Mouse (Mus musculus) Muller cell, postnatal 12 days (primary cell): ENCODE results near the gene Alcam.

Source experiments
- DNase-seq: peaks from one replicate; pipeline ENCODE4 v3.0.0-alpha.2; 2015; ENCODE audit errors: inconsistent ontology term

Alcam gene

DNA sequence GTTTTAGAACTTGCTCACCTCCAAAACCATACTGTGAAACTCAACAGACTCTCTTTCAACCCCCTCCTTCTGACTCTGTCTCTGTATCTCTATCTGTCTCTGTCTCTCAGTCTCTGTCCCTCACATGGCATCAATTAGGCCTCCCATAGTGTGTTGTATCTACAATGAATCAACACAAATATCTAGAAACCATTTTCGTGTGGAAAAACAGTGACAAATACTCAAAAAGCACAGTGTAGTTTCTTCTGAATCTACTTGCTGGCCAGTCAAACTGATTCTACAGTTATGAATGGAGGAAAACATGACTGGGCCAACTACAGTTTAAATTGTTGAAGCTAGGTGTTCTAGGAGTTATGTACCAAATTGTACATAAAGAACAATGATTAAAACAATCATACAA, 10.8 kb downstream of the Alcam start:
- no peak for DNase-seq

DNA sequence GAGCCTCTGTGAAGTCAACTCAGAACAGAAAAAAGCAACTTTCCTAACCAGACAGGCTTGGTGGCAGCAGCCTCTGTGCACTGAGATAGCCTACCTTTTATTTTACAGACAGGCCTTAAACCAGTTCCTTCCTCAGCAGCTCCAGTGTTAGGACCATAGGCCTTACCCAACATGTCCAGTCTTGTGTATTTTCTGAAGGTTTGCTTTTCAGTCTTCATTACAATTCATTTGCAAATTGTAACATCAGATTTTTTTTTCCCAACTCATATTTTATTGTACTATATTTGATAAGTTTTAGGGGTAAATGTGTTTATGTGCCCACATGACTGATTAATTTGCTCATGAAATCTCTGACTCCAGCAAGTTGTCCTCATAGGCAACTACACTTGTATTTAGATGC, 14.3 kb downstream of the Alcam start:
- no peak for DNase-seq

DNA sequence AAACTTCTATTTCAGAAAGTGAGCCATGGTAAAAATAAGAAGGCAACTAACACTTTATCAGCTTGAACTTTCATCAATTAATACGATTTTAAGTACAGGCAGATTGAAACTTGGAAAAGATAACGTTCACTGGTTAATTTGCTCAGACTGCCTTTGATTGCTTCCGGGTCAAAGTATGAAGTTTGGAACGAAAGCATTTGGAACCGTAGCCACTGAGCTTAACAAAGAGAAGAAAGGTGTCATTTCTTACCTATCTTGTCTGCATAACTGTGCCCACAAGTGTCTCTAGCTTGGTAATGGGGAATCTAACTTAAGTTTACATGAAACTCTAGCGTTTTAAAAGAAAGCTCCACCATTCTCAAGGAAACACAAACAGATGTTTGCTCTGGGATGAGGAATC, 14.9 kb downstream of the Alcam start:
- DNase-seq: no peak

DNA sequence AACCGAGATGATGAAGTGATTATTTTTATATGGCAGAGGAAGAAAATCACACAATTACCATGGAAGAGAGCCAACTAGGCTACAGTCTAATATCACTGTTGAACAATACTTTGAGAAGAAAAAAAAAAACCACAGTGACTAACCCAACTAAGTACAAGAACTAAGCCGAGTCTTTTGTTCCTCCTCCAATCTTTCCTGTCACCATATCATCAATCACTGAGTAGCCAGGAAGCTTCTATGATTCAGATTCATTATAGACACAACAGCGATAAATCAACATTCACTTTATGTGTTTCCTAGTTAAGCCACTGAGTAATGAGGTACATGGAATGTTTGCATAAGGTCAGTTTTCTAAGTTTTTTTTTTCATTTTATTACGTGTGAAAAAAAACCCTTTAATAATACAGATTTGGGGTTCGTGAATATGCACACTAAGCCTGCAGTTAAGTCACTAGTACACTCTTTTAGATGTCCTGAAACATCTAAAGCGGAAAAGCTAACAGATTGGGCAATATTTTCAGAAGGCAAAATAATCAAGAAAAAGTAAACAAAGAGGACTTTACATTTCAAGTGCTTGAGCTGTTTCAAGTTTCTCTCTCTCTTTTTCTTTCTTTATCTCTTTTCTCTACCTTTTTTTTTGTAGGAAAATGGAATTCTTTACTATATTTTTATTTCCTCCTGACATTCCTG, 15.5 kb downstream of the Alcam start:
- no peak for DNase-seq

DNA sequence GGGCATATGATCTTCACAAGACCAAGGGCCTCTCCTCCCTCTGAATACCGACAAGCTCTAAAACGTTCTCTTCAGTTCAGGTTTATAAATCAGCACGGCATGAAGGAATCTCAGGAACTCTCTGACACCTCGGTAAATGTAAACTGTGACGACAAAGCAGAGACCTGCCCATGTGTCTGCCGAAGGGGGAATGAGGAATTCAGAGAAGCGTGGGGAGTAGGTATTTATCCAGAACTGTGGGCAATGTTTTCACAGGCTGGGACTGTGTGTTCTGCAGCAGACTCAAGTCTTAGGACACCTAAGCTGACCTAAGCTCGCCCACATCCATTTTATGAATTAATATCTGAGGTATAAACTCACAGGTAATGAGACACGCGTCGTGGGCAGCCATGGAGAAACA, 20.7 kb downstream of the Alcam start:
- no peak for DNase-seq

DNA sequence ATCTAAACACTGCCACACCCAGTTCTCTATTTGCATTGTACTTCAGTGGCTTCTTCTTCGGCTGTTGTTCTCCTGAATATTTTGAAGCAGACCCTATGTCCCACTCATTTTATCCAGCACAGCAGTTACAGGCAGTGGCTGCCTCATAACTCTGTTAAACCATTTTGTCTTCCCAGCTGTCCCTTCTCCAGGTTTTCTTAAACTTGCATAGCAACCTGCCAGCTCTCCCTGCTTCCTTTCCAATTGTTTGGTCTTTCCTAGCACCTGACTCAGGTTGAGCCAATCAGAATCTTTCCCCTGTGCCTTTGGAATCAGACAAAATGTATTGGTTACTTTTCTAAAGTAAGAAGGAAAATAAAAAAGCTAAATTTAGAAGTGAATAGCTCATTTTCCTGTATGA, 21.8 kb downstream of the Alcam start:
- no peak for DNase-seq

DNA sequence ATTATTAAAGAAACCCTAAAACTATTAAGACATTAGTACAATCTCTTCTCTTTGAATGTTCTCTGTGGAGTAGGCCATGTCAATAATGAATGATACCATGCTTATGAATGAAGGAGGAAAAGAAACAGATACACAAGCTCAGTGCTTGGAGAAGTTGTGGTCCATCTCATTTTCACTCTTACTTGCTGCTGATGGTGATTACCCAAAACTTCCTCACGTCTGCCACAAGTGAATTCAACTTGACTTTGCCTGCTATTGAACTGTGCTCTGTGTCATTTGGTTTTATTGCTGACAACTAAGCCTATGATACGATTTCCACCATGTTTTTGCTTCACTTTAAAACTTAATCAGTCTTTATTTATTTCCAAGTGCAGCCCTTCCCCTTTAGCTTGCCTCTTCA, 22.3 kb downstream of the Alcam start:
- no peak for DNase-seq

DNA sequence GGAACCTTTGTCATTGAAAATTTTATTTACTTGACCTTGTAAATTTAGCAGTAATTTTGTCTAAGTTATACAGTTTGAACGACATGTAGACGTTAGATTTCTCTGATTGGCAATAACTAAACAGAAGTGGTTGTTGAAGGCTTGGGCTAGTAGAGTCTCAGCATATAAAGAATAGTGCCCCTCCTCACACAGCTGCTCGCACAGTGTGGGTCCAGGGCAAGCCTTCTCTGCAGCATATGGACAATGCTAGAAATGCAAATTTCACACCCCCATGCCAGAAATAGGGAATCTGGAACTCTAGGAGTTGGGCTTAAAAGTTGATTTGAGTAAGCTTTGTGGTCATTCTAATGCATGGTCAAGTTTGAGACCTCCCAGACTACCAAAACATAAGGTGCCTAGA, 23.8 kb downstream of the Alcam start:
- DNase-seq: no peak

DNA sequence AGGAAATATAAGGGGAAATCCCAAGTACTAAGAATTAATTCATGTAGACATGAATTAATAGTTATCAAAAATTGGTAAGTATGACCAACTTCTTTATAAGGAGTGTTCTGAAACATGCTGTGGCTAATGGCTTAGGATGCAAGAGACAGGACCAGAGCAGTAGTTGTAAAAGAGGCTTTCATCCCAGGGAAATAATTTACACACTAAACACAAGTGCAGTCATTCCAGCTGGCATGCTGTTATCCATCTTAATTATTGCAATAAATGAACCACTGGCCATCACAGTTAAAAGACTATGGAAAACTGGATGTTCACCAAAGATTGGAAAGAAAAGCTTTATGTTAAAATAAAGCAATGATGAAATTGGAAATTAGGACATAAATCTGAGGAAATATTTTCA, 24.2 kb downstream of the Alcam start:
- DNase-seq: no peak

DNA sequence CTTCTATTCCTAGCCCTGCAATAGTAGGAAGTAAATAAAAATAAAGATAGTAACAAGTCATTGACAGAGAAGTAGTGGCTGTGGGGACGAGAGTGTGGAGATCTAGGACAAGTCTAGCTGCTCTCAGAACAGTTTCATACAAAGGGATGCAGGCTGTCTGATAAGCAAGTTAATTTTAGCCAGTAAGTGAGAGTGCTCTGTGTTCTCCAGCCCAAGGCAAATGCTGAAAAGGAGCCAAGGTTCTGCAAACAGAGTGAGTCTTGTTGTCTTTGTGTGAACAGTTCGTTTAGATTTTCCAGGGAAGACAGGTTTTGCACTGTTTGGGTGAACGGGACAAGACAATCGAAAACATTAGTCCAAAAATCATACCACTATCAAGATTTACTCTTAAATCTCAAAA, 25.4 kb downstream of the Alcam start:
- DNase-seq: peak; percentile 64

DNA sequence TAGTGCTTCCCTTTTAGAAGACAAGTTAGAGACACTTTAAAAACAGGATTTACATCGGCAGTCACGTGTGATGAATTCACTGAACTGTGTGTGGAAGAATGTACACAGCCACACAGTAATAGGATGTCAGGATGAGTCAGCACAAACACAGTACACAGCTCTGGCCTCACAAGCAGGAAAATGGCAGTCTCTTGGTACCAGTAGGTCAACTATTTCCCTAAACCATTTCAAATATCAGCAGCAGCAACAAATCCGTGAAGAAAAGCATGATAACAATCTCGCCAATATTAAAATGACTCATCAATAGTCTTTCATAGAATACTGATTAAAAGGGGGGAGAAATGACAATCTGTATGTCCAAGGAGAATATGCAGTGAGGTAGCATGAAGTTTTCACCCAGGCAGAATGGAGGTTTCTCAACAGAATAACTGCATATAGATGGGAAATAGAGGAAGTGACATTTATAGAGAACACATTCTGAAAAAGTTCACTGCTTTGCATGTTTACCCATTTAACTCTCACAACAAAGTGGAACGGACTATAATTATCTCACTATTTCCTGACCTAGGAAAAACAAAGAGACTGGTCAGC, 35.2 kb downstream of the Alcam start:
- DNase-seq: peak; percentile 42

DNA sequence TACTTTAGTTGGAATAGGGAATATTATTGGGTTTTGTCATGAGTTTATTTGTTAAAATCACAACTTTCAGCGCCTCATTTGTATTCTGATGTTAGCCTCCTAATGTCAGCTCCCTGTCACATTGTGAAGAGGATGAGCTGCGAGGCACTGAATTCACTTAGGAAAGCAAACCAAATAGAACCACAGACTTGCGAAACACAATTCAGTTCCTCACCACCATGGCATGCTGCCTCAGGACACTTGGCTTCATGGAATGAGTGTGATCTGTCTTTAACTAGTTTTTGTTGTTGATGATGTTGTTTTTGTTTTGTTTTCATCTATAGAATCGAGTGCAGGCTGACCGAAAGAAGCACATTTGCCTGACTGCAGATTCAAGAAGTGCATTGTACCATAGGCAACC, 35.9 kb downstream of the Alcam start:
- DNase-seq: peak; percentile 51

DNA sequence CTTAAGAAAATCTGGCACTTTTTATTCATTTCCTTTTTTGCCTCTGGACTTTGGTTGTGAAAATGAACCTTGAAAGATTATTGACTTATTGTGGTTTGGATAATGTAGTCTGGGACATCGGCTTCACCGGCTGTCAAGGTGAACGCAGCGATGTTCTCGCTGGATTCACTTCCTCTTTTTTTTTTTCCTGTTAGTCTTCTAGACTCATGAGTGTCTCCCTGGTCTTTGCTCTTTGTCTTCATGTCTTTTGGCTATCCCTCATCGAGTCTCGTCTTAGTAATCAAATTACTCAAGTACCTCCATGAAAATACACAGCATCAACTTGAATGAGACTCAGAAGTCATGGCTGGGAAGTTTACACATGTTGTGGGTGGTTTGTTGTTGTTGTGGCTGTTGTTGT, 36.7 kb downstream of the Alcam start:
- no peak for DNase-seq

DNA sequence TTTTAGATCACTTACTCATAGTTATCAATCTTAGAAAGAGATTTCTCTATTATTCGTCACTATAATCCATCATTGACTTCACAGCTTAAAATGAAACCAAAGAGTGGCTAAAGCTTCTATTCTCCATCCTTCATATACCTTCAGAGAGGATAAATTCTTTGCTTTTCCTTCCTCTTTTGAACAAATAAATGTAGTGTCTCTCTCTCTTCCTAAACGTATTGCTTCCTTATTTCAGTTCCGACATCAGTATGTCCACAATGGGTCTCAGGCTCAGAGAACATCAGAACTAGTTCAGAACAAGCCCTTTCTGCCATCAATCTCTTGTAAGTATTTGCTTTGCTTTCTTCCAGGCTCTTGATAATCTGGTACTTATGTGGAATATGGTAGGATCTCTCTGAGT, 40.2 kb downstream of the Alcam start:
- no peak for DNase-seq

DNA sequence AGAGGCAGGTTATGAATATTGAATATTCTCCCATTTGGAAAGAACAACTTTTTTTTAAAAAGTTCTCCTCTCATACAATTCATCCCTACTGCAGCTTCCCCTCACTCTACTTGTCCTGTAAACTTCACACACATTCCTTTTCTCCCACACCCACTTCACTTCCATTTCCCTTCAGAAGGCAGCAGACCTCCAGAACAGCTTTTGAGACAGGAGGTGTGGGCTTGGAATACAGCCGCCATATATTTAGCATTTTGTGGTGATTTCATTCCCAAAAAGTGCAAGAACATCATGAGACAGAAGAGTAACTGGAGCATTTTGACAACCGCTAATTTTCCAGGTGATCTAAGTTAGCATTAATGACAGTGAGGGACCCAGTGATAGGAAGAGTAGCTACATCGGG, 47.8 kb downstream of the Alcam start:
- no peak for DNase-seq

DNA sequence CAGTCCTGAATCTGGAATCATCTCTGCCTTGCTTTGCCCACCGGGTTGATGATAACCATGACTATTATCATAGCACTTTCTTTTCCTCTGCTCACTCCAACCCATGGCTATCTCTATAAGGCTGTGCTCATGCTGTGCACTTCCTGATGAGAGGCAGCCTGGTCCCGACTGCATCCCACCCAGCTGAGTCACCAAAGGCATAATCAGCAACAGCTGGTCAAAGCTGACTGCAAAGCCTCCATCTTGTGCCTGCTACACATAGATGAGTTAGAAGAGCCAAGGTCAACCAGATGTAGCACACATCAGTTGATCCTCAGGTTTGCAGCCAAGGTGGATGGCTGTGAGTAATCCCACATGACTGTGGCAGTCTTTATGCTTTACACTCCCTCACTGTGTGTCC, 48.6 kb downstream of the Alcam start:
- DNase-seq: no peak

DNA sequence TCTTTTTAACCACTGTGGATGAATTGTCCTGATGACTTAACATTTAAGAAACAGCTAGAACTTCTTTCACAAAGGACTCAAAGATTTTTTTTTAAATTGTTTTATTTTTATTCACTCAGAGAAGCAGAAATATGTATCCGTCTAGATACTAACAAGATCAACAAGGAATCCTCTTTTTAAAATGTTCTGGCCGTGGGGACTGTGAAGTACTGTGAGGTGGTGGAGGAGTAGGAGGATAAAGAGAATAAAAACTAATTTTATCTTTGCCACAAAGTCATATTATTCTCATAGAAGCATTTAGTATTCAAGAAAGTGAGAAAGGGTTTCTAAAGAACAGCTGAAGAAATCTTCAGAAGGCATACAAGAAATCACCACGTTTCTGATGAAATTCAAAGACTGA, 54.8 kb downstream of the Alcam start:
- no peak for DNase-seq

DNA sequence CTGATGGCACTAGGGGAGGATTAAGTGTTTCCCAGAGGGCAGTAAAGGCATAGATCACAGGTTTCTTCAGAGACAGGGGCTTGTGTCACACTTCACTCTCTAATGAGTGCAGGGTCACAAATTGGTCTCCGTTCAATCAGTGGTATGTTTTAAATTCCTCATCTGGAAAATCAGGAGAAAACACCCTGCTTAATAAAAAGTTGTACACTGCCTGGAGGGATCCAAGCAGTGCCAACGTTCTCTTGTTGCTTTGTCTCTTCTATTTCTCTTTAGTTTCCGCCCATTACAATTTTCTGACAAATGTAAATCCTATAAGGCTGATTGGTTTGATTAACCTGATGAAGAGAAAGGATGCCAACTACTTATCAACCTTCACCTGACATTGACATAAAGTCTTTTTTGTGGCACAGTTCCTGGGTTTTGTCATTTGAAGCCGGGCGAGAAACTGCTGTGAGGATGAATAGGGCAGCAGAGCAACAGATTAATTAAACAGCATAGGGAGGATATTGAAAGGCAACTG, 67.0 kb downstream of the Alcam start:
- DNase-seq: no peak

DNA sequence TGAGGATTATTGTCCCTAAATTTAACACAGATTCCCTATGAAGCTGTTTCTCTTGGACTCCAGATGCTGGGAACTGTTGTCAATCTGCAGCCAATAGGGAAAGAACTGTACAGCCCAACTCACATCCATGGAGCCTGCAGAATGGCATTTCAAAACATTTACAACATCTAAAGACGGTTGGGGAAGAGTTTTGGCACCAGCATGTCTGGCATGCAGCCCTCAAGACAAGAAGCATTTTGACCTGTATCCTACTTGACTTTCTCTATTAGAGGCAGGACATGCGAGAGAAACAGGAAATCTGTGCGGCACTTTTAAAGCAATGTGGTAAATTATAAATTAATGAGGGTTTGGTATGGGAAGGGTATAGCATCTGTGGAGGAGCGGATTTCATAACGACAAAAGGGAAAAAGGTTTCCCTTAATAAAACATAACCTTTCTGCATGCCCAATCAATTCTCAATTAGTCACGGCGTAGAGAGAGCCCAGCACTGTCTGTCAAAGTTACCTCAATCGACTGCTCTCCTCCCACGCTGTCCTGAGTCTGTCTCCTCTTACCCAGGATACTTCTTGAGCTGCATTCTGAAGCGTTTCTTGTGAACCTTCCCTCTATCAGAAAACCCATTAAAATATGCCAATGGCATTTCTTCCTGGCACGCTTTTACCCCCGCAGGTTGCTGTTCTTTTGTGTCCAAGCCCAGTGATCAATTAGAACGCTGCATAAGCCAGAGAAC, 70.3 kb downstream of the Alcam start:
- no peak for DNase-seq

DNA sequence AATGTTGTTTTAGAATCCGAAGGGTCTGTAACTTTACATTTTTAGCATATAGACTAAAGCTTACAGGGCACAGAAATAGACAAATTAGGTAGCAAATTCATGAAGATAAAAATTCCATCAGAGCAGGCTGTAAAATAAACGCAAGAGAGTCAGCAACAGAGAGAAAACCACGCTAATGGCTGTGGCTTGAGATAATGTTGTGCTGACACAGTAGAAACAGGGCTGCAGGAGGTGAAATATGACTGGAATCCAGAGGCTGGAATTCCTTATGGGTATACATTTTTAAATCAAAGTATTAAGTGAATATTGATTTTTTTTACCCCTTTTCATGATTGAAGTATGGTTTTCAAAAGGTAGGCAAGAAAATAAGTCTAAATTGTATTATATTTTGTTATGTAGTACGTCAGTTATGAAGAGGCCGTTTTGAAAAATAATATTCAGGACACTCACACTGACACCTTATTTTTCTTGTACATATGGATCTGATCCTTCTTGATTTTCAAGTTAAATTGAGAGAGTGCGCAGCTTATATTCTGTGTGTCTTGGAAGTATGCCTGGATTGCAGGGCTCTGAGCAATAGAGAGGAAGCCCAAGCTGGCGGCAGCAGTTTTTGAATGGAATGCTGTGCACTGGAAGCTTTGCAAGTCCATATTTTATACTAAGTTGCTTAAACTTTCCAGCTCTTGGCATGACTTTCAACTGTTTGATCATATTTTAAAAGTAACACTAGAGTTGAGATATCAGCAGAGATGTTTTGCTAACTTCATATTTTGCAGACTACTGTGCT, 74.9 kb downstream of the Alcam start:
- peak; percentile 26 for DNase-seq

DNA sequence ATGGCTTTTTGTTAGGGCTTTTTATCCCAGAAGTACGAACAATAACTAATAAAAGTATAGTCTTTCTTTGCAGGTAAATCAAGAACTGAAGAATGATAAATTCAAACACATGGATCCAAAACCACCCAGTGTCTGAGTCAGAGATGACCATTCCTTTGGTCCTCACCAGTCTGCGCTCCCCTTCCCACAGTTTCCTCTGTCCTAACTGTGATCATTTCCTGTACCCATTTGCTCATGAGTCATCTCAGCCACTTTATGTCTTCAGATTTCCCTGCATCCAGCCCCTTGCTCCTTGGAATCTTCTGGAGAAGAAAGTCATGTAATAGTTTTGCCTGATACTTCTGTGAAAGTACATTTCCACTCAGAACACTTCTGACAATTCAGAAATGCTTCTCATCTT, 77.0 kb downstream of the Alcam start:
- DNase-seq: no peak

DNA sequence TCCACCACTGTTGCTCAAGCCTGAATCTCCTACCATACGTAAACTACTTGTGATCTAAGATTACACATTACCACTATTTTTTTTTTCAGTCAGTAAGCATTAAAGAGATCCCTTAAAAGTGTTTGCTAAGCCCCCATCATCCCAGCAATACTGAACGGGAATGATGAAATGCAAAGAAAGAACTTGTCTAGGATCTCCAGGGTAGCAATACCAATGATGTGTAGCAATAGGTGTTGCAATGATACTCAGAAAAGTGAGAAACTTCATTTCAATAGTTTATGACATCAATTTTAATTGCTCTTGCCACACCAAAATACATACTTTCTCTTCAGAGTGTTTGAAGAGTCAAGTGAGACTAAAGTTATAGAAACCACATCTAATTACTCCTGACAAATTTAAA, 81.9 kb downstream of the Alcam start:
- DNase-seq: no peak
